Mouse (Mus musculus): ENCODE data around the gene Vcpkmt.

Gene Vcpkmt

DNA sequence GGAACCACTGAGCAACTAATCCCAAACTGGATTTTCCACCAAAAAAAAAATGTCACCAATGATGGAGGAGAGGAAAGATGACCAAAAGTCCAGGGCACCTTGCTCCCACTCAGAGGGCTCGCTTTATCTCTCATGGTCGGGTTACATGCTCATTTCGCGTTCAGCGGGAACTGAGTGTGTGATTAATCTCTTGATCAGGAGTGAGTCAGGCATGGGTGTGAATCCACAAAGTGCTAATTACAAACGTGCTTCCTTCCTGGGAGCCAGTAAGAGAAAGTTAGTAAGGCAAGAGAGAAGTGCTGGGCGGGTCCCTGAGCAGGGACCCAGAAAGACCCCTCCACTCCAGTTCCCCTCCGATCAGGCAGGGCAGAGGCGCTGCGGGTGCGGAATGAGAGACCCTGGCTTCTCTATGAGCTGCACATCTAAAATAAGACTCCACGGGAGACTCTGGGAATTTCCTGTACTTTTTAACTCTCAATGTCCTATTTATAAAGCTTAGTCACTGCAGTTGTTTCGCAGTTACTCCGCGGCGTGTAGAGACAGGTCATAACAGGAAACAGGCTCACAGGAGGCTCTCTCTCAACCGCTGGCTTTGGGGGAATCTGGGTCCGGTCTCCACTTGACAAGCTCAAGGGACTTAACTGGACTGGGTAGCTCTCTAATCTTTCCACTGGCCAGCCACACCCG, 45.0 kb downstream of the Vcpkmt start:
- peak; percentile 47 for DNase-seq (ENCODE audit: low spot score)

DNA sequence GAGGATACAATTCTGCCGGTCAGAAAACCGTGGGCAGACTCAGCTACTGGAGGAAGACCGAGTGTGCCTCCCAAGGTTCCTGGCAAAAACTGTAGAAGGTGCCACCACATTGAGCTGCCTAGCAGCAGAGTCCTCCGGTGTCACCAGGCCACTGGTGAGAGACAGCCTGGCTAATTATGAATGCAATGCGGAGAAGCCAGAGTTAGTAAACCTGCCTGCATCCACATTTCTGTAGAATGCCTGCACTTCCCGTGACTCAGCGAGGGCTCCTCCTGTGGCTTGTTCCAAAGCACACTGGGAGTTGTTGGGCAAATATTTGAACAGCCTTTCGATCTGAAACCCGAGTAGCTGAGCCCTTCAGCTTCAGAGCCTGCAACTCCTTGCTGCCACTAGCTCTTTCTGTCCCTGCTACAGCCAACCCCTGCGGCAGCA, 45.6 kb downstream of the Vcpkmt start:
- DNase-seq (ENCODE audit: low spot score): peak; percentile 44

DNA sequence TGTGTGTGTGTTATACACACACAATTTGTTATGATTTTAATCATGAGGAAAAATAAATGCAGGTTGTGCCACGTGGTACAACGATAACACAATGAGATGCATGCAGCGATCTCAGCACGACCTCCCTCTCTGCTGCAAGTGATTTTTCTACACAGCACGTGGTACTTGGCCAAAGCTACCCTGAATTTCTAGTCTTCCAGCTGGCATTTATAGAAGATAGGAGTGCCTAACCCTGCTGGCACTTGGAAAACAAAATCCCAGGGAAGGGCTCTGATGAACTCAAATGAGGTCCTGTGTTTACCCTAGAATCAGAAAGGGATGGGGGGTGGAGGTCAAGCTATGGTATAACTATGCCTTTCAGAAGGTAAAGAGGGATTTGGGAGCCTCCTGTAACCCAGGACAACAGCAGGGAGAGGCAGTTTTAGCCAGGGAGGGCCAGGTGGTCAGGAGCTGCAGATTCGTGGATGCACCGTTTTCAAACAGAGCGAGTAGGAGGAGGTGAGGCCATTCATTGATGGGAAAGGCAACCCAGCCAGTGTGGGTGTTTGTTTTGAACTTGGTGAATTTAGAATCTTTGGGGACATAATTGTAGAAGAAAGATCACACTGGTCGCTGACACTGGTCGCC, 46.1 kb downstream of the Vcpkmt start:
- DNase-seq (ENCODE audit: low spot score): no peak

DNA sequence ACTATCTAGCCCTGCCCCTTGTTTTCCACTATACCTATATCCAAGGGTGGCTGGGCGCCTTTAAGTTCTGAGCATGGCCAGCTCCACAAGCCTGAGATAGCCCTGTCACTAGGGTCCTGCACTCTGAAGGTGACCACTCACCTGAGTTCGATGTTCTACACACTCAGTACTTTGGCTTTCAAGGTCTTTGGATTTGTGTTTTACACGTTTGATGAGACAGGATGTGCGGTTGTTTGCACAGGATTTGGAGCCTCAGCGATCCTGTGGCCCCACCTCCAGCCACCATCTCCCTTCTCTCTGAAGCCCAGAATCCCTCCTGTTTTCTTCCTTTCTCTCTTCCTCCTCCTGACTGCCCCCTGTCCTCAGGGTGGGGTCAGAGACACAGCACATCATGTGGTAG, 49.6 kb downstream of the Vcpkmt start:
- no peak for DNase-seq (ENCODE audit: low spot score)

DNA sequence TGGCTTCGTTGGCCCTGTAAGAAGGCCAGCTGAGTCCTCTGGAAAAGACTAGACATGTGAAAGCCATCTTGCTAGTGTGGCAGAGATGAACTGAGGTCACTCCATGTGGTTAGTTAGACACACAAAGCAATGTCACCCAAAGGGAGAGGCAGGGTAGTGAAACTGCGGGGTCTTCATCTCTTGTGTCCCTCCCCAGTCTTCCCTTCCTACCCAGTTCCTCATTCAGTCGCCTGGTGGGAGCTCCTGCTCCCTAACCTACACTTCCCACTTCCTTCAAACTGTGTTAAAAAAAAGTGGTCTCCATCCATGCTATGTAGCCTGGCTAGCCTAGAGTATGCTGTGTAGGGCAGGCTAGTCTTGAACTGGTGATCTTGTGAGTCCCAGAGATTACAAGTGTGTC, 50.3 kb downstream of the Vcpkmt start:
- DNase-seq (ENCODE audit: low spot score): no peak

DNA sequence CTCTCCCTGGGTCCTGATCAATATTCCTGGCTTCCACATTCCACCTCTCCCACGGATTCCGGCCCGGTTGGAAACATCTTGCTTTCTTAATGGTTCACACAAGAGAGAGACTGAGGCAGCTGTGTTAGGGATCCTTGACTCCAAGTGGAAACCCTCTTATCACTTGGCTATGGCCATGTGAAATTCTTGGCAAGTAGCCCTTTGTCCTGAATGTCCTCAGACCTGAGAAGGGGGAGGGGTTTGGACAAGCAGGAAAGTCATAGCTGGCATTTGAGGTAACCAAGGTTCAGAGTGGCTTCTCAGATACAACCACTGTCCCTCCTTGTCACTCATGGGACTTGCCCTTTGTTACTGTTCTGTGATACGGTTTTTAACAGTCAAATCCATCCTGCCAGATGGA, 50.7 kb downstream of the Vcpkmt start:
- no peak for DNase-seq (ENCODE audit: low spot score)

DNA sequence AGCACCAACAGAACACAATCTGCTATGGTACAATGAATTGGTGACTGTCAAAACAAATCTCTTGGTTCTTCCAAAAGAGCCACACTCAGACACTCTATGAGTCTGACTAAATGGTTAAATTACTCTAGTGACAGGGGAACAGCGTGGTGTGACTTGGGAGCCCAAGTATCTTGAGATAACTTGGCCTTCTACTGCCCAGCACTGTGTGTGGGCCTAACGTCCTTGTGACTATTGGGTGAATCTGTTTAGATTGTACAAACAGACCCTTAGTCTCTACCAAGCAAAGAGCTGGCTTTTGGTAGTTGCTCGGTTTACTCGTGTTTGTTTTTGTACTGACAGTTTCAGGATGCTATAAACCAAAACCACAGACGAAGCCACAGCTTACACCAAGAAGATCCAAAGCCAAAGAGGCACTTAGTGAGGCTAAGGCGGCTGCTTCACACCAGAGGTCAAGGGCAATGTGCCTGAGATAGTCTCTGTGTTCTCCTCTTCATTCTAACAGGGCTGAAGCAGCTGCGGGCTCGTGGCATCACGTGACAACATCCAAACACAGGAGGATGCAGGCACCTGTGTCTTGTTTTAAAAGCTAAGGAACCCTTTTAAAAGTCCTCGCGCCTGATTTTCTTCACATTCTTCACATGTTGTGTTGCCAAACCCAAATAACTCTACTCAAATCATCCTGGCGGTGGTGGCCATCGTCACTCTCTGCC, 53.0 kb downstream of the Vcpkmt start:
- DNase-seq (ENCODE audit: low spot score): no peak

DNA sequence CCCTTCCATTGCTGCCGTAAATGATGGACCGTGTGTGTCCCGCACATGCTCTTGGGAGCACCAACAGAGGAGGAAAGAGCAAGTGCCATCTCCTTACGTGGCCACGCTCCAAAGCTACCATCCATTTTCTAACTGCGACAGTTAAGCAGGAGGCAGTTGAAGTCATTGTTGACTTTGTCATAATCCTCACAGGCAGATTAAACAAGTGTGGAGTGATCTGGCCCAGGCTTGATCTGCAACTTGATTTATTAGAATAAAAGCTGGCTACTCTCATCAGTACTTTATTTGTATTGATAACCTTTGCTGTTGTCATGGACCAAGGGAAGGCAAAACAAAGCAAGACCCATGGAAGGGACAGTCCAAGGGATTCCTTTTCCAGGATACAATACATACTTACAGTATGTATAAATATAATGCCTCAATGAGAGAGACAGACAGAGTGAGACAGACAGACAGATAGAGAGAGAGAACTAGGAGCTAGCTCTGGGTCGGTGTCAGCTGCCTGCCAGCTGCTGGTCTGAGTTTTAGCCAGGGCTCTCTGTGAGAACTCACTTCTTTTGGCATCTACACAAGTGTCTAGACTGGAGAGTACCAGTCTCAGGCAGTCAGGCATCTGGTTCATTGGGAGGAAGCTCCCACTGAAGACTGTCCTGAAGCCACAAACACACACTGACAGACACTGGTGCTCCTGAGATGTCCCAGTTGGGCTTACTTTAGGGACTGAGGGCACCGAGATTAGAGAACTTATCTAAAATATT, 54.4 kb downstream of the Vcpkmt start:
- no peak for DNase-seq (ENCODE audit: low spot score)

Measured in urinary bladder, postnatal 25 days (tissue).